In genomic region chr1:86154133-86154823, GRCm38 (mm10) we compare ENCODE assay signal across 8 mouse cellular contexts. TPM values are rescaled to one million over a fixed set of nuclear protein-coding genes. Genes with fewer than 3 reads are reported as not detected.
DNase-seq lines count a peak whose midpoint lies in the region; ATAC-seq and TF ChIP-seq lines count a peak whose summit lies in the region.

Gene Armc9 (plus strand): TSS chr1:86154780.

- DNase-seq in G1E (ENCODE audit: low spot score): peak; percentile 100
- peak; percentile 93 to 99 for DNase-seq in cerebellum, adult 18-20 months
- DNase-seq in forebrain, postnatal 0 days: peak; percentile 96
- peak; percentile 95 for DNase-seq in heart, postnatal 4 days
- peak; percentile 94 to 95 for DNase-seq in layer of hippocampus, adult 8-10 months (ENCODE audit: low spot score in 2 of 2)
- DNase-seq in ovary, adult 18-20 months (ENCODE audit: low spot score): peak; percentile 93
- DNase-seq in thymus, postnatal 0 days (ENCODE audit: low spot score): peak; percentile 96

- H3K4me2 ChIP-seq in forebrain, postnatal 0 days (ENCODE audit: low read depth): peak within 1 kb of the TSS; percentile 46
- H3K4me2 ChIP-seq in lung, embryonic 15.5 days: peak within 1 kb of the TSS; percentile 82

- no peak for TF ChIP-seq CTCF in G1E (IDR thresholded peaks at IDR 0.05; ENCODE audit: low read depth, low read length)
- no peak for TF ChIP-seq CTCF in forebrain, postnatal 0 days (IDR thresholded peaks at IDR 0.05; ENCODE audit: low read depth)

- peak within 1 kb of the TSS; percentile 78 for H3K4me3 ChIP-seq in G1E (ENCODE audit: low read depth, low read length)
- peak within 1 kb of the TSS; percentile 81 for H3K4me3 ChIP-seq in forebrain, postnatal 0 days (ENCODE audit: low read depth, low read length)
- peak within 1 kb of the TSS; percentile 94 for H3K4me3 ChIP-seq in lung, embryonic 15.5 days

- peak within 1 kb of the TSS; percentile 85 for H3K27ac ChIP-seq in forebrain, postnatal 0 days (ENCODE audit: low read depth, low read length)
- peak within 1 kb of the TSS; percentile 73 for H3K27ac ChIP-seq in lung, embryonic 15.5 days

- no peaks in the 10 kb centered on the region for H3K9me3 ChIP-seq in G1E (replicated peaks)
- no peaks in the 10 kb centered on the region for H3K9me3 ChIP-seq in forebrain, postnatal 0 days (ENCODE audit: low read length)
- H3K9me3 ChIP-seq in lung, embryonic 15.5 days: no peaks in the 10 kb centered on the region

- H3K27me3 ChIP-seq in G1E (ENCODE audit: insufficient read depth, low read length): peaks cover 3% of the 10 kb centered on the region; the same call in 1 of the 2 replicates
- no peaks in the 10 kb centered on the region for H3K27me3 ChIP-seq in forebrain, postnatal 0 days (ENCODE audit: insufficient read depth, low read length)
- H3K27me3 ChIP-seq in lung, embryonic 15.5 days: no peaks in the 10 kb centered on the region

- H3K4me1 ChIP-seq in G1E (ENCODE audit: insufficient read depth, low read depth, low read length): peaks cover 21% of the 10 kb centered on the region
- peaks cover 7% of the 10 kb centered on the region for H3K4me1 ChIP-seq in forebrain, postnatal 0 days (ENCODE audit: insufficient read depth)
- H3K4me1 ChIP-seq in lung, embryonic 15.5 days: peaks cover 13% of the 10 kb centered on the region

- H3K9ac ChIP-seq in forebrain, postnatal 0 days: peak within 1 kb of the TSS; percentile 73
- H3K9ac ChIP-seq in lung, embryonic 15.5 days: peak within 1 kb of the TSS; percentile 81

- H3K36me3 ChIP-seq in G1E (replicated peaks): peaks cover 31% of the 10 kb centered on the region
- peaks cover 15% of the 10 kb centered on the region for H3K36me3 ChIP-seq in forebrain, postnatal 0 days (ENCODE audit: insufficient read depth)
- no peaks in the 10 kb centered on the region for H3K36me3 ChIP-seq in lung, embryonic 15.5 days

- WGBS in forebrain, postnatal 0 days: 4% methylated on average over 40 of the region's 40 CpGs
- WGBS in lung, embryonic 15.5 days: 3% methylated on average over 40 of the region's 40 CpGs

- ATAC-seq in G1E (ENCODE audit: extremely low read depth, insufficient number of reproducible peaks, low FRiP score, poor library complexity, severe bottlenecking): peak; percentile 97
- ATAC-seq in forebrain, postnatal 0 days: peak; percentile 100
- ATAC-seq in lung, embryonic 15.5 days (ENCODE audit: borderline replicate concordance, extremely low read depth, low FRiP score, low TSS enrichment): peak; percentile 100

RNA-seq across cellular contexts. Expression of gene Armc9, which starts in this region (rescaled TPM):
- 11.2 and 15.0 TPM in 2 replicates for total RNA-seq in G1E (2014; fragmentation: Nextera tagmentation)
- 8.0 and 12.3 TPM in 2 replicates for total RNA-seq in G1E (2017)
- polyA plus RNA-seq in G1E (2012): 4.0 and 4.8 TPM in 2 replicates
- 25.9 and 29.1 TPM in 2 replicates for total RNA-seq in forebrain, postnatal 0 days (2014; rRNA removed)
- polyA plus RNA-seq in forebrain, postnatal 0 days (2015; fragmentation: Nextera tagmentation; extraction: Ambion mirVana): 30.8 and 35.2 TPM in 2 replicates
- total RNA-seq in heart, postnatal 4 days (2021): 1 to 10 TPM; 5.6 to 6.0 TPM
- 10 to 100 TPM; 35.5 to 52.4 (median 43.3) TPM for total RNA-seq in layer of hippocampus, adult 8-10 months (2022)
- polyA plus RNA-seq in lung, embryonic 15.5 days (2015; fragmentation: Nextera tagmentation; extraction: Ambion mirVana): 20.3 and 22.9 TPM in 2 replicates
- 9.7 and 10.3 TPM in 2 replicates for polyA plus RNA-seq in thymus, postnatal 0 days (2015; fragmentation: Nextera tagmentation; extraction: Ambion mirVana)

Comparison
In these comparisons a context has a peak if more than half of its experiments do, and no peak if none do; other contexts are left out.
1. Peak in every context shown above with its lines: DNase-seq, ATAC-seq, H3K4me3 ChIP-seq and H3K27ac ChIP-seq.